Mouse (Mus musculus): ENCODE results near the gene Itgav.

GRCm38 (mm10) chr2:83694061-83694460 lies 30.1 kb upstream of the Itgav start:
- TF ChIP-seq POLR2A (IDR thresholded peaks at IDR 0.05; ENCODE audit: insufficient read depth, low read depth, low read length) (no peak), CTCF (IDR thresholded peaks at IDR 0.05) (no peak)

Measured in heart, adult 2 months (tissue).